Mouse (Mus musculus): ENCODE measurements at regions not wholly inside any gene's neighbourhood (a gene's known extent, or its start where the extent isn't known, plus 50 kb on each side); places are given as distances from the start of the nearest gene placed in this dataset.

- no peak for TF ChIP-seq POLR2A (IDR thresholded peaks at IDR 0.05; ENCODE audit: control insufficient read depth in 1 of 2, insufficient read depth in 1 of 2, low read depth in 1 of 2, low read length in 2 of 2, poor library complexity in 1 of 2)
- TF ChIP-seq CTCF (IDR thresholded peaks at IDR 0.05 in 2 of 3, conservative IDR thresholded peaks at IDR 0.05 in 1 of 3; ENCODE audit: control insufficient read depth in 1 of 3, insufficient read depth in 1 of 3, low read depth in 2 of 3, low read length in 3 of 3, poor library complexity in 1 of 3, severe bottlenecking in 1 of 3), result no peak
These were observed 74.1 kb upstream of the Slc38a2 start for GRCm38 (mm10) chr15:96773656-96774055.

All from MEL (cell line).